Mouse (Mus musculus): Measurements from ENCODE around the gene Btla. TPM values are rescaled to one million over a fixed set of nuclear protein-coding genes. Genes with fewer than 3 reads are reported as not detected.

The Btla gene
- total RNA-seq, 4 experiments from 2014 or later = 0.37 to 0.43 (median 0.39) TPM

DNA sequence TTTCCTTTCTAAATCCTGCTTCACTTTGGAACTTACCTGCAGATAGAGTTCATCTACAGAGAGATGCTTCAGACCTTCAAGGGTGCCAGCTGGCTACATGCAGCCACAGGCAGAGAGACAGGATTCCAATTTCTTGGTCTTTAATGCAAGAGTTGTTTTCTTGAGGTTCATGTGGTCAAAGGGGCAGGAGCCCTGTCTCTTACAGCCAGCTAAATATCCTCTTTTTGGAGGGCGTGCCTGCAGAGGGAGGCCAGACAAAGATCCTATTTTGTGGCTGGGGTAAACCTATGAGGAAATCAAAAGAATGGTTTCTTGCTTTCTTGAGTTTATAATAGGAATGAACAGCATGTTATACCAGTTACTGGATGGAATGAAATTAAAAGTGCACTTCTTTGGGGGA is 33.5 kb downstream of the Btla start:
- DNase-seq (ENCODE audit: low spot score) = no peak

DNA sequence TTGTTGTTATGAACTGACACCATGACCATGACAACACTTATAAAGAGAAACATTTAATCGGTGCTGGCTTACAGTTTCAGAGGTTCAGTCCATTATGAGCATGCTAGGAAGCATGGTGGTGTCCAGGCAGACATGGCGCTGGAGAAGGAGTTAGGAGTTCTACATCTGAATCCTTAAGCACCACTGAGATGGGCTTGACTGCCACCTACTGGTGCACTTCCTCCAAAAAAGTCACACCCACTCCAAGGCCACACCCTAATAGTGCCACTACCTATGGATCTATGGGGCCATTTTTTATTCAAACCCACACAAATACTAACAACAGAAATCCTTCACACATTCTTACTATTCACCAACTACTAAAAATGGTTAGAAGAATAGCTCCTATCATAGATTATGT is 35.5 kb downstream of the Btla start:
- DNase-seq (ENCODE audit: low spot score) = no peak

DNA sequence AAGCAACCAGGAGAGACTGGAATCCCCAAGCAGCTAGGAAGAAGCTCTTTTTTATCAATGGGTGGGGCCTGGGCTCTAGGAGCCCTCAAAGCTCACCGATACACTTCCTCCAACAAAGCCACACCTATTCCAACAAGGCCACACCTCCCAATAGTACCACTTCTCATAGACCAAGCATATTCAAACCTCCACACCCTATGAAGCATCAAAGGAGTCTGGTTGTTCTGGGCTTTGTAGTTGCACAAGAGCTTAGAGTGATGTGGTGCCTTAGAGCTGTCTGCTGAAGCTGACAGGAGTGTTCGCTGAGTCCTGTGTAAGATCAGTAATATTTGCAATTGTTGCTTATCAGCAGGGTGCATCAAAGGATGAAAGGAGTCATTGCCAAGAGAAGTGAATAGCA is 37.2 kb downstream of the Btla start:
- DNase-seq (ENCODE audit: low spot score) = no peak

DNA sequence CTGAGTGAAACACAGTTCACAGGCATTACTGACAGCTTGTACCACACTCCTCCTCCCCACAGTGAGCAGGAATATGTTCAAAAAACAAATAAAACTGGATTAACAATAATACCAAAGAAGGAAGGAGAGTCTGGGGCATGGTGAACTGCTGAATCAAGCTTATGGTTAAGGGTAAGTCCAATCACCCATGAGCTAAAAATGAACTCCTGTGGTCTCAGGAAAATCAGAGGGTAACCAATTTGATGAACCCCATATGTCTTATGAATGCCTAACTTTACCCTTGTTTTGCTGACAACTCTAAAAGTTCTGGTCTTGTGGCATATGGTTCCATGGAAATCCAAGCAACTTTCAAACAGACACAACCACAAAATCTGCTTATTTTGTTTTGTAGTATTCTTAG is 37.9 kb downstream of the Btla start:
- no peak for DNase-seq (ENCODE audit: low spot score)

DNA sequence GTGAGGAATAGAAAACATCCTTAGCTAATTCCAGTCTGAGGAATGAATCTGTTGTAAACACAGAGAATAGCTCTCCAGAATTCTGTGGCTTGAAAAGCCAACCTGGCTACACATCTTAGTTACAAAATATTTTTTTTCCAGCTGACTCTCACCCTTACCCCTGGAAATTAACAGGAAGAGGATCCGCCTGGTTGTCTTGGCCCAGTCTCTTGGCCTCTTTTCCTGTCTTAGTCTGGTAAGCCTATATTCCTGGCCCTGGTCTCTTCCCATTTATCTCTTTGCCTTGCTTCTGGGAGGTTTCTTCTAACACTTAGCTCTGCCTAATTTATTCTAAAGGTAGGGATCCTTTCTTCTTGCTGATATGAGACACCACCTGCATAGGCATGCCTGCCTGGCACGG is 45.8 kb downstream of the Btla start:
- peak; percentile 42 for DNase-seq (ENCODE audit: low spot score)

DNA sequence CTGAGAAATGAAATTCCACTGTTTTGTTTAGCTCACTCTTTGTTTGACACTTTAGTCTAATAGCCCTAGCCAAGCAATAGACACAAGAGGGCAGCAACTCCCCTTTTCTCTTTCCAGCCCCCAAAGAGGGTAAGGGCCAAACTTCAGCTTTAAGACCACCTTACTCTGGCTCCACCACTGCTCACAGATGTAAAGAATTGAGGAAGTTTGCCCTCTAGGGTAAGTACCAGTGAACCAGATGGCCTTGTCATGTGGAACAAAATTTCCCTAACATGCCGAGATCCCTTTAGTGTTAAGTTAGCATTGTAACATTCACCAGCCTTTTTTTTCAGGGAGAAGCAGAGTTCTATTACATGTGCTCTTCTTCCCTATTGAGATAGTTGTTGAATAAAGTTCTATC is 59.0 kb downstream of the Btla start:
- DNase-seq (ENCODE audit: low spot score) = peak; percentile 35

DNA sequence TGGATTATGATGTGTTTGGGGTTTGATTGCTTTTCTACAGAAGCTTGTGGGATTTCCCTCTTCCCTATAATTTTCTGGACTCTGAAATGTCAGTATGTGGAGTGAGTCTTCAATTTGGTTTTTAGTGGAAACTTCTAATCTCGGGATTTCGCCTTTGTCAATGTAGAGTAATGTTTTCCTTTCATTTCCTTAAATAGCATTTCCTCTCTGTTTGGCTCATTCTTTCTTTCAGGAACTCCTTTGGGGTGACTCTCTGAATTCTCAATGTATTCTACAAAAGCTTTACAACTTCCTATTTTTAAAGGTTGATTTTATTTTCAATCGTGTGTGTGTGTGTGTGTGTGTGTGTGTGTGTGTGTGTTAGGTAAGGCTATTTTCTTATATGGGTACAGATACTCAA is 73.7 kb downstream of the Btla start:
- no peak for DNase-seq (ENCODE audit: low spot score)

Other genes with a start within 250 kb of the Btla start
- 10 to 100 TPM; 41.6 to 54.5 (median 48.7) TPM for gene Ccdc80, start 130.9 kb upstream of the Btla start, total RNA-seq (2022)
- gene Slc35a5, start 65.6 kb upstream of the Btla start, total RNA-seq (2022) = 10 to 100 TPM in 2 of 4 experiments, 1 to 10 TPM in 2; 8.8 to 12.6 (median 10.2) TPM
- 10 to 100 TPM; 21.6 to 24.2 (median 22.4) TPM for gene Atg3, start 65.5 kb upstream of the Btla start, total RNA-seq (2022)
- 10 to 100 TPM; 40.5 to 94.2 (median 53.1) TPM for gene Cd200, start 184.7 kb downstream of the Btla start, total RNA-seq (2022)

Data from heart, adult 8-10 months (tissue).